Mouse (Mus musculus): ENCODE measurements at regions not wholly inside any gene's neighbourhood (a gene's known extent, or its start where the extent isn't known, plus 50 kb on each side); places are given as distances from the start of the nearest gene placed in this dataset.

GRCm38 (mm10) chr10:71485063-71485762, 137.7 kb downstream of the Ipmk start:
- no peak for DNase-seq

- no peak for DNase-seq
Measured at GRCm38 (mm10) chr10:71489791-71490190, 142.2 kb downstream of the Ipmk start.

DNA sequence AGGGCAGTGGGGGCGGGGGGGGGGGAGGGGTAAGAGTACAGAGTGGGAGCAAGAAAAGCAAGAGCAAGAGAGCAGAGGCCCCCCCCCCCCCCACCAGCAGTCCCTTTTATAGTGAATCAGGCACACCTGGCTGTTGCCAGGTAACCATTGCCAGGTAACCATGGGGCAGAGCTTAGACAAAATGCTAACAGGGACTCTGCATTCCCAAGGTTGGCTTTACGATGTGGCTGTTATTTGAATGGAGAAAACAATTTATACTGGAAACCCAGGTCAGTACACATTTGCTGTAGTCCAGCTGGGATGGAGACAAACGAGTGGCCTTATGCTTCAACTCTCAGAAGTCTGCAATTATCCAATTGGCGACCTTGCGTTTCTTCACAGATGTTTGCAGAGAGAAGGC, 154.5 kb downstream of the Ipmk start:
- no peak for DNase-seq

- no peak for DNase-seq
Measured at GRCm38 (mm10) chr10:71504219-71504618, 156.7 kb downstream of the Ipmk start.

DNA sequence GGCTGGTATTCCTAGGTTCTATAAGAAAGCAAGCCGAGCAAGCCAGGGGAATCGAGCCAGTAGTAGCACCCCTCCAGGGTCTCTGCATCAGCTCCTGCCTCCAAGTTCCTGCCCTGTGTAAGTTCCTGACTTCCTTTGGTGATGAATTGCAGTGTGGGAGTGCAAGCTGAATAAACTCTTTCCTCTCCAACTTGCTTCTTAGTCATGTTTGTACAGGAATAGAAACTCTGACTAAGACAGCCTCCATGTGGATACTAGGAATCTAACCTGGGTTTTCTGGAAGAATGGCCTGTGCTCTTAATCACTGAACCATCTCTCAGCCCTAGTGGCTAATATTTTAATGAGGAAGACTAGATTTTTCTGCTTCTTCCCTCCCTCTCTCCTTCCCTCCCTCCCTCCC, 177.7 kb downstream of the Ipmk start:
- DNase-seq, result no peak

GRCm38 (mm10) chr10:71533759-71534158, 186.2 kb downstream of the Ipmk start:
- DNase-seq, result no peak

- DNase-seq, result no peak
Measured at GRCm38 (mm10) chr10:71545489-71545888, 197.9 kb downstream of the Ipmk start.

DNA sequence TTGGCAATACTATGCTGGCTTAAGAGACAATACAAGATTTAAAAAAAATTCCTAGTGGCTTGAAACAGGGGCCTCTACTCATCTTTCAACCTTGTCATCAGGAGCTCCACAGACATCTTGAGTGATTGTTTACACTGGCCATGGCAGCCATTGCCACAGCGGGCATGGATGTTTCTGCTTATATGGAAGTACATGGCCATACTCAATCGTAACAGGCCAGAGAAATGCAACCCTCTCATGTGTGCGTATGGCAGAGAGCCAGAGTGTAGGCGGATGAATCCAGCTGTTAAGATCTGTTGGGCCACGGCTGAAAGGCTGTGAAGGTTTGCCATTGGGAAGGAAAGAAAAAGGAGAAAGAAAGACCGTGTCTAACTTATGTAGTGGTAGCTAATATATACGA, 198.9 kb downstream of the Ipmk start:
- no peak for DNase-seq

DNA sequence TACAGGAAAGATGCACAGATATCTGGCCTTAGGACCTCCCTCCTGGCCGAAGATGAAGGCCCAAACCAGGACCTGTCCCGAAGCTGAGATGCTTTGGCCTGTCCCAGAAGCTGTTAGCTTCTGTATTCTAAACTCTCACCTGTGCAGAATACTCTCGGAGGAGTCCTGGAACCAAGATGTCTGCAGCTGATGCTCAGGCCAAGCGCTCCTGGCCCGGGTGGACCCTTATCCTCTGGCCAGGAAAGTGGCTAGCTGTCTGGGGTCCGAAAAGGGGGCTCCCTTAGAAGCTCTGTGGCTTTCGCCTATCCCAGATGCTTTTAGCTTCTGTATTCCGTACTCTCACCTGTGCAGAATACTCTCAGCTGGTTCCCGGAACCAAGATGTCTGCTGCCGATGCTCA, 236.2 kb downstream of the Ipmk start:
- DNase-seq, result no peak

GRCm38 (mm10) chr10:71598515-71598914, 251.0 kb downstream of the Ipmk start:
- no peak for DNase-seq

- DNase-seq, result no peak
Measured at GRCm38 (mm10) chr10:71613736-71614135, 266.2 kb downstream of the Ipmk start.

DNA sequence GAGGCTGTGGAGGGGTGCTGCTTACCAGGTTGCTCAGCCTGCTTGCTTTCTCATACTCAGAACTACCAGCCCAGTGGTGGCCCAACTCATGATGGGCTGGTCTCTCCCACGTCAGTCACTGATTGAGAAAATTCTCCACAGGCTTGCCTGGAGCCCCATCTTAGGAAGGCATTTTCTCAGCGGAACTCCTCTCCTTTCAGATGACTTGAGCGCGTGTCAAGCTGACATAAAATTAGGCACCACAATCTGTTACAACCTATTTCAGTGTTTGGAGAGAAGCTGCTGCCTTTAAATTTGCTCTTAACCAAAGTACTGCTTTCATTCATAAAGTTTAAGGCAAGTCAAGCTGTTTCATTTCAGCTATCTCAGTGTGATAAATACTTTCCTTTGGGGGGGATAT, 269.6 kb downstream of the Ipmk start:
- DNase-seq, result no peak

- DNase-seq, result no peak
Measured at GRCm38 (mm10) chr10:71646071-71646470, 298.5 kb downstream of the Ipmk start.

- no peak for DNase-seq
Measured at GRCm38 (mm10) chr10:71657525-71657924, 310.0 kb downstream of the Ipmk start.

DNA sequence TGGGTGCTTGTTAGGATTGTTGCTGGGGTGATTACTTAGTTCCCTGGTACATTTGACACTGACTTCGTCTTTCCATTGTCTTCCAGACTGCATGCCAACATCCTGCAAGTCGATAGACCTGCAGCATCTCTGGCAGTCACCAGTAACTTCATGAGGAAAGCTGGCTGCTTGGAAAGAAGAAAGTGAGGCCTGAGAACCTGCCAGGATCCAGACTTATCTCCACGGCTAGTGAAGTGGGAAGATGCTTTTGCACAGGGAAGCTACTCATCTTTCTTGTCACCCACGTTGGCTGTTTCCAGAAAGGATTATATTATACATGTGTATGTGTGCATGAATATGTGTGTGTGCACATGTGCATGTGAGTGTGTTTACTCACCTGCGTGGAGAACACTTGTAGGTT, 316.0 kb downstream of the Ipmk start:
- DNase-seq, result no peak

- DNase-seq, result no peak
Measured at GRCm38 (mm10) chr10:71667160-71667571, 319.6 kb downstream of the Ipmk start.

DNA sequence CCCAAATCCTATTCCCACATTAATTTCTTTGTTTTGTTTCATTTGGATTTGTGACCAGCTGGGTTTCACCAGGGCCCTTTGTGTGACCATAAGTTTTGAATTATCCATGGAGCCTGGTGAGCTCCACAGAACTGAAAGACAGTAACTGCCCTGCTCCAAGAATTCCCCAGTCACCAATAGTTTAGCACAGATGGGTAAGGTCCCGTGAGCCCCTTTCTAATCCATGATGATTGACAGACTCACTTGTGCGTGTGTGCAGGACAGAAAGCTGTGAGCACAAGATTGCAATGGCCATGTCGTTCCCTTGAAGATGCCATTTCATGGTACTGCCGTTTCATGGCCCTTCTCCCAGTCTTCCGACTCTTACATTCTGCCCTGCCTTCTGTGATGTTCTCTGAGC, 331.7 kb downstream of the Ipmk start:
- no peak for DNase-seq

DNA sequence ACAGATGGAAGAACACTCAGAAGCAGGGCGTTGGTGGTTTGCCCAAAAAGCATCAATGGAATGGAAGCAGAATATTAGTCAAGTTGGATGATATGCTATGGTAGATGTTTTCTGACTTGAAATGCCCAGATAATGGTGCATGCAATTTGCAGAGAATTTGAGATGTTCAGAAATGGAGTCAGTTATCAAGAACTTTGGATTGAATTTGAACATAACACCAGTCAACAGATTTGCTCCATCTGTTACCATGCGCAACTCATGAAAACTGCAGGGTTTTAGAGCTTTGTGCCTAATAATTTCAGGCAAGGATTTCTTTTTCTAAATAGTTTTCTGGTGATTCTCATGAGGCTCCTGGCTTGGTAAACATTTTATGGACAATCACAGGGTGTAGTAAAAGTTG, 365.9 kb downstream of the Ipmk start:
- DNase-seq, result no peak

GRCm38 (mm10) chr10:71727746-71728145, 380.2 kb downstream of the Ipmk start:
- no peak for DNase-seq

DNA sequence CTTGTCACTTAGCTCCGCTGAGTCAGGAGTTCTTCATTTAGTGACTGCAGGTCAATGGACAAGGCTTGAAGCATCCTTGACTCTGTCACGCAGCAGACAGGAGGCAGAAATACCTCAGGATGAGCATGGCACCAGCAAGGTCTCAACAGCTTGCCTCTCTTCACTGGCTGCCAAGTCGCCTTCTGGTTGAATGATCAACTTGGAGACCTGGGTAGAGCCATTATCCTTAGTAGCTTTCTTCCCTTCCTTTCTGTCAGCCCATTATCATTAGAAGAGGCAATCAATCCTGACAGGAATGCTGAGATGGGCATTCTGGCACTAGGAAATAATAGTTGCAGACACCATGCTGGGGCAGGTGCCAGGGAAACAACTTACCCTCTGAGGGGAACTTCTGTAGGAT, 386.3 kb downstream of the Ipmk start:
- no peak for DNase-seq

- DNase-seq, result no peak
Measured at GRCm38 (mm10) chr10:71734481-71734880, 386.9 kb downstream of the Ipmk start.

DNA sequence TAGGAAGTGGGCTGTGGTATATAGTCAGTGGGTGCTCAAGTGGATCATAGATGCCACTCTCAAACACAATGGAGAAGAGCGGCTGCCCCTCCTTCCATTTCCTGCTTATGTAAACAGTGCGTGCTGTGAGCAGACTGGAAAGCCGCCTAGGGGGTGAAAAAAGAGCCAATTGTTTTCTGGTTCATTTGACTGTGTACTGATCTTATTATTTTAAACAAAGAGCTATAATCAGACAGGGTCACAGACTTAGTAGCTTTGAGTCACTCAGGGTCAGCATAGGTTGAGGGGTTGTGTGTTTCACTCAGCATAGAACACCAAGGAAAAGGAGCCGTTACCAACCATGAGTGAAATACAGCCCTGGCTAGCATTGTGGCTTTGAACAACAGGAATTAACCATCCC, 390.7 kb downstream of the Ipmk start:
- DNase-seq, result no peak

GRCm38 (mm10) chr10:71748557-71749493, 401.3 kb downstream of the Ipmk start:
- DNase-seq, result no peak

DNA sequence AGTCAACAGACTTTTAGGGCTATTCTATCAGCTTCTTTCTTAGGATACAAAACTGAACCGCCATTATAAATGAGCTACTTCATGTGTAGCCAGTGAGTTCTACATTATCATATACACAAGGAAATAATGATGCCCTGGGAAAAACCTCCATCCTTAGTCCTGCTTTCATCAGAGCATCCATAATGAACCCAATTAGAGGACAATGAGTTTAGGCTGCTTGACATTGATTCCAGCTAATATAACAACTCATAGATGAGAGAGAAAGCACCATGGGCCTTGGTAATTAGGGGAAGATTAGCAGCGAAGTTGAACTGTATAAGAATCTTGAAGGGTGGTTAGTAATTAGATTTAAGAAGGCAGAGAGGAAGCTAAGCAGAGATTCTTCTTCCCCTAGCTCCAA, 405.7 kb downstream of the Ipmk start:
- DNase-seq, result no peak
